Mouse (Mus musculus): ENCODE data around the gene Nkg7.

Gene Nkg7

GRCm38 (mm10) chr7:43447801-43448200 lies 10.9 kb downstream of the Nkg7 start:
- no peak for DNase-seq (ENCODE audit: low spot score)

GRCm38 (mm10) chr7:43448246-43448645 lies 11.4 kb downstream of the Nkg7 start:
- DNase-seq (ENCODE audit: low spot score) = no peak

- no peak for DNase-seq (ENCODE audit: low spot score)
Measured at GRCm38 (mm10) chr7:43449811-43450210, 12.9 kb downstream of the Nkg7 start.

- DNase-seq (ENCODE audit: low spot score) = no peak
Measured at GRCm38 (mm10) chr7:43451726-43452125, 14.9 kb downstream of the Nkg7 start.

GRCm38 (mm10) chr7:43452609-43453008 lies 15.7 kb downstream of the Nkg7 start:
- no peak for DNase-seq (ENCODE audit: low spot score)

GRCm38 (mm10) chr7:43453599-43454355 lies 16.9 kb downstream of the Nkg7 start:
- DNase-seq (ENCODE audit: low spot score) = no peak

GRCm38 (mm10) chr7:43454371-43454770 lies 17.5 kb downstream of the Nkg7 start:
- no peak for DNase-seq (ENCODE audit: low spot score)

GRCm38 (mm10) chr7:43462851-43463250 lies 26.0 kb downstream of the Nkg7 start, which contains the start of gene Vsig10l:
Gene Vsig10l (plus strand): TSS chr7:43463151.
- DNase-seq (ENCODE audit: low spot score) = no peak

GRCm38 (mm10) chr7:43463976-43464375 lies 27.1 kb downstream of the Nkg7 start:
- DNase-seq (ENCODE audit: low spot score) = no peak

- DNase-seq (ENCODE audit: low spot score) = no peak
Measured at GRCm38 (mm10) chr7:43464864-43465343, 28.0 kb downstream of the Nkg7 start.

- DNase-seq (ENCODE audit: low spot score) = peak; percentile 88
Measured at GRCm38 (mm10) chr7:43465344-43466098, 28.6 kb downstream of the Nkg7 start.

GRCm38 (mm10) chr7:43466099-43466694 lies 29.3 kb downstream of the Nkg7 start:
- DNase-seq (ENCODE audit: low spot score) = peak; percentile 67

- DNase-seq (ENCODE audit: low spot score) = peak; percentile 46
Measured at GRCm38 (mm10) chr7:43470373-43470772, 33.5 kb downstream of the Nkg7 start.

- DNase-seq (ENCODE audit: low spot score) = no peak
Measured at GRCm38 (mm10) chr7:43475706-43476105, 38.8 kb downstream of the Nkg7 start.

GRCm38 (mm10) chr7:43476376-43476775 lies 39.5 kb downstream of the Nkg7 start:
- no peak for DNase-seq (ENCODE audit: low spot score)

GRCm38 (mm10) chr7:43481191-43481590 lies 44.3 kb downstream of the Nkg7 start:
- peak; percentile 11 for DNase-seq (ENCODE audit: low spot score)

GRCm38 (mm10) chr7:43482090-43482716 lies 45.3 kb downstream of the Nkg7 start:
- no peak for DNase-seq (ENCODE audit: low spot score)

- DNase-seq (ENCODE audit: low spot score) = no peak
Measured at GRCm38 (mm10) chr7:43483236-43483635, 46.4 kb downstream of the Nkg7 start.
